35 mouse cellular contexts compared by ENCODE assay signal in genomic region chr13:9656613-9657012, GRCm38 (mm10).
"Had no signal": no experiment of that assay in that cellular context is flagged by ENCODE, and none has a peak within 500 bp of the region (broad histone marks: within the 10 kb centered on the region; RNA-seq: fewer than 3 reads in every experiment).

No protein-coding gene starts in this region.

- H3K27me3 ChIP-seq: heart, embryonic 12.5 days; heart, embryonic 13.5 days; heart, embryonic 15.5 days; hindbrain, embryonic 12.5 days; hindbrain, embryonic 13.5 days; hindbrain, embryonic 15.5 days; intestine, embryonic 15.5 days; kidney, embryonic 15.5 days had no signal

- H3K4me1 ChIP-seq: heart, embryonic 10.5 days; heart, embryonic 12.5 days; heart, embryonic 13.5 days; heart, embryonic 15.5 days; hindbrain, embryonic 10.5 days; hindbrain, embryonic 12.5 days; hindbrain, embryonic 13.5 days; hindbrain, embryonic 15.5 days; intestine, embryonic 15.5 days; kidney, embryonic 15.5 days had no signal

- DNase-seq: heart, postnatal 10 days; heart, postnatal 36 days; heart, postnatal 4 days; kidney, adult 11 months; kidney, adult 18-20 months; kidney, adult 2 months; kidney, adult 8-10 months; kidney, adult 9 months; kidney, postnatal 10 days; kidney, postnatal 14 days; kidney, postnatal 25 days; kidney, postnatal 36 days; kidney, postnatal 4 days; layer of hippocampus, adult 9-11 months; layer of hippocampus, postnatal 36 days had no signal

- H3K4me3 ChIP-seq: heart, embryonic 10.5 days; heart, embryonic 12.5 days; heart, embryonic 13.5 days; heart, embryonic 15.5 days; hindbrain, embryonic 10.5 days; hindbrain, embryonic 12.5 days; hindbrain, embryonic 13.5 days; hindbrain, embryonic 15.5 days; intestine, embryonic 15.5 days; kidney, embryonic 15.5 days; layer of hippocampus, adult 2 months; left cerebral cortex, adult 2 months had no signal

- ATAC-seq: hindbrain, embryonic 16.5 days; hindbrain, postnatal 0 days; inflammation-experienced regulatory T-cells, adult 6 months; intestine, embryonic 15.5 days; intestine, embryonic 16.5 days; intestine, postnatal 0 days had no signal

- H3K9me3 ChIP-seq: heart, embryonic 10.5 days; heart, embryonic 12.5 days; heart, embryonic 13.5 days; heart, embryonic 15.5 days; hindbrain, embryonic 10.5 days; hindbrain, embryonic 12.5 days; hindbrain, embryonic 13.5 days; hindbrain, embryonic 15.5 days; intestine, embryonic 15.5 days; kidney, embryonic 15.5 days had no signal

- H3K9ac ChIP-seq: heart, embryonic 12.5 days; heart, embryonic 13.5 days; heart, embryonic 15.5 days; hindbrain, embryonic 12.5 days; hindbrain, embryonic 13.5 days; hindbrain, embryonic 14.5 days; hindbrain, embryonic 15.5 days; intestine, embryonic 15.5 days; kidney, embryonic 15.5 days had no signal

- H3K4me2 ChIP-seq: heart, embryonic 11.5 days; heart, embryonic 12.5 days; heart, embryonic 13.5 days; heart, embryonic 15.5 days; hindbrain, embryonic 12.5 days; hindbrain, embryonic 13.5 days; hindbrain, embryonic 14.5 days; hindbrain, embryonic 15.5 days; intestine, embryonic 15.5 days; kidney, embryonic 15.5 days had no signal

- H3K27ac ChIP-seq: heart, embryonic 10.5 days; heart, embryonic 13.5 days; heart, embryonic 15.5 days; hindbrain, embryonic 10.5 days; hindbrain, embryonic 12.5 days; hindbrain, embryonic 13.5 days; hindbrain, embryonic 14.5 days; hindbrain, embryonic 15.5 days; hindbrain, postnatal 0 days; intestine, embryonic 15.5 days; kidney, embryonic 15.5 days; kidney, postnatal 0 days; layer of hippocampus, adult 2 months; left cerebral cortex, adult 2 months had no signal
